In genomic region chr11:35122091-35122811, GRCm38 (mm10) we compare ENCODE assay signal across 9 mouse cellular contexts. TPM values are rescaled to one million over a fixed set of nuclear protein-coding genes. Genes with fewer than 3 reads are reported as not detected.
DNase-seq lines count a peak whose midpoint lies in the region; ATAC-seq lines count a peak whose summit lies in the region.
"Had no signal": no experiment of that assay in that cellular context is flagged by ENCODE, and none has a peak within 500 bp of the region (broad histone marks: within the 10 kb centered on the region; RNA-seq: fewer than 3 reads in every experiment).

No protein-coding gene starts in this region.

- H3K9me3 ChIP-seq in forebrain, embryonic 11.5 days (ENCODE audit: control insufficient read depth, low read length), result no peaks in the 10 kb centered on the region
- no peaks in the 10 kb centered on the region for H3K9me3 ChIP-seq in kidney, embryonic 16.5 days (ENCODE audit: low read length)
- H3K9me3 ChIP-seq in midbrain, embryonic 13.5 days, result no peaks in the 10 kb centered on the region

- peak; percentile 18 for DNase-seq in urinary bladder, postnatal 14 days (ENCODE audit: low spot score)
- no peak for DNase-seq in urinary bladder, postnatal 10 days (ENCODE audit: low spot score)
- DNase-seq in forebrain, embryonic 11.5 days (ENCODE audit: low spot score), result no peak
- no peak for DNase-seq in gastrocnemius, postnatal 10 days

- ATAC-seq in forebrain, embryonic 11.5 days (replicated peaks; ENCODE audit: low FRiP score), result no peak
- ATAC-seq in kidney, embryonic 16.5 days (ENCODE audit: low FRiP score, low TSS enrichment), result no peak
- ATAC-seq in midbrain, embryonic 13.5 days, result no peak
- ATAC-seq in granulocyte monocyte progenitor cell, adult 5-6 weeks (replicated peaks; ENCODE audit: poor library complexity, severe bottlenecking), result no peak
- no peak for ATAC-seq in CD4-positive, CD25-positive, alpha-beta regulatory T cell, adult 4 months

- H3K4me2 ChIP-seq in forebrain, embryonic 11.5 days (ENCODE audit: low read depth, low read length, severe bottlenecking), result peak overlapping the region; percentile 81
- H3K4me2 ChIP-seq in kidney, embryonic 16.5 days (replicated peaks; ENCODE audit: low read depth, low read length), result peak overlapping the region; percentile 91
- peak overlapping the region; percentile 98 for H3K4me2 ChIP-seq in midbrain, embryonic 13.5 days (replicated peaks)

- H3K4me3 ChIP-seq in forebrain, embryonic 11.5 days (ENCODE audit: low read depth, low read length), result peak overlapping the region; percentile 60
- H3K4me3 ChIP-seq in kidney, embryonic 16.5 days (ENCODE audit: low read length), result peak overlapping the region; percentile 67
- H3K4me3 ChIP-seq in midbrain, embryonic 13.5 days (replicated peaks), result peak overlapping the region; percentile 59
- H3K4me3 ChIP-seq: myocyte had no signal

- peaks cover 4% of the 10 kb centered on the region; the same call in 1 of the 2 replicates for H3K4me1 ChIP-seq in forebrain, embryonic 11.5 days (replicated peaks; ENCODE audit: control insufficient read depth, insufficient read depth, low read length)
- H3K4me1 ChIP-seq in kidney, embryonic 16.5 days (ENCODE audit: insufficient read depth, low read length), result peaks cover 55% of the 10 kb centered on the region
- H3K4me1 ChIP-seq in midbrain, embryonic 13.5 days (replicated peaks), result peaks cover 17% of the 10 kb centered on the region

- H3K9ac ChIP-seq in forebrain, embryonic 11.5 days (ENCODE audit: low read length), result no peak overlapping the region; the same call in 1 of the 2 replicates
- H3K9ac ChIP-seq in kidney, embryonic 16.5 days (replicated peaks; ENCODE audit: low read length), result peak overlapping the region; percentile 71
- H3K9ac ChIP-seq in midbrain, embryonic 13.5 days (replicated peaks), result no peak overlapping the region; the same call in 1 of the 2 replicates

- H3K36me3 ChIP-seq in forebrain, embryonic 11.5 days (ENCODE audit: control insufficient read depth, insufficient read depth, low read length), result no peaks in the 10 kb centered on the region
- H3K36me3 ChIP-seq in kidney, embryonic 16.5 days (ENCODE audit: insufficient read depth, low read length), result no peaks in the 10 kb centered on the region
- no peaks in the 10 kb centered on the region for H3K36me3 ChIP-seq in midbrain, embryonic 13.5 days

- WGBS in forebrain, embryonic 11.5 days, result 1% methylated on average over 23 of the region's 23 CpGs
- WGBS in kidney, embryonic 16.5 days, result 2% methylated on average over 23 of the region's 23 CpGs
- 2% methylated on average over 23 of the region's 23 CpGs for WGBS in midbrain, embryonic 13.5 days

- peaks cover 27% of the 10 kb centered on the region for H3K27me3 ChIP-seq in forebrain, embryonic 11.5 days (ENCODE audit: control insufficient read depth, insufficient read depth, low read length)
- H3K27me3 ChIP-seq in kidney, embryonic 16.5 days (ENCODE audit: insufficient read depth, low read length), result peaks cover 25% of the 10 kb centered on the region
- peaks cover 80% of the 10 kb centered on the region for H3K27me3 ChIP-seq in midbrain, embryonic 13.5 days

- no peak overlapping the region for H3K27ac ChIP-seq in forebrain, embryonic 11.5 days (ENCODE audit: low read depth, low read length)
- no peak overlapping the region for H3K27ac ChIP-seq in kidney, embryonic 16.5 days (ENCODE audit: low read length)
- H3K27ac ChIP-seq in midbrain, embryonic 13.5 days, result no peak overlapping the region

RNA-seq across cellular contexts. Expression of gene Slit3, which starts 1.2 kb away (rescaled TPM):
- polyA plus RNA-seq in forebrain, embryonic 11.5 days (2014; fragmentation: Nextera tagmentation; extraction: Ambion mirVana), result 7.4 TPM in 2 replicates
- 7.3 and 8.3 TPM in 2 replicates for polyA plus RNA-seq in kidney, embryonic 16.5 days (2015; fragmentation: Nextera tagmentation; extraction: Ambion mirVana)
- polyA plus RNA-seq in midbrain, embryonic 13.5 days (2015; fragmentation: Nextera tagmentation; extraction: Ambion mirVana), result 3.9 and 6.6 TPM in 2 replicates
- not detected in 2 replicates for total RNA-seq in granulocyte monocyte progenitor cell, adult 5-6 weeks (2014; fragmentation: Nextera tagmentation)
- not detected in 2 replicates for total RNA-seq in granulocyte monocyte progenitor cell, adult 5-6 weeks (2017)
- total RNA-seq in gastrocnemius, postnatal 10 days (2021), result 10 to 100 TPM; 12.5 to 17.9 TPM
- polyA plus RNA-seq in CD4-positive, CD25-positive, alpha-beta regulatory T cell, adult 4 months (2017; shearing (Covaris generic)), result not detected
- polyA plus RNA-seq: myocyte had no signal
